Mouse (Mus musculus) Patski (cell line): ENCODE data around the gene Gm10322. TPM values are rescaled to one million over a fixed set of nuclear protein-coding genes. Genes with fewer than 3 reads are reported as not detected.
A peak's percentile ranks its signal among the peaks of the same experiment; 100 is the strongest.

Experiments used
- ATAC-seq: fragments of 100-300 bp; one replicate; pipeline ENCODE4 v1.8.0; 2021
- CTCF ChIA-PET: fragments of 350-600 bp; sonication (Branson Sonifier 250); formaldehyde crosslinking; loops from one replicate; lab custom pipeline; 2022; ENCODE audit warnings: inconsistent platforms; lab: Charles Lee
- POLR2A ChIA-PET: fragments of 350-600 bp; sonication (Branson Sonifier 250); formaldehyde crosslinking; loops from one replicate; lab custom pipeline; 2022; ENCODE audit warnings: antibody characterized with exemption, inconsistent platforms; lab: Charles Lee
- DNase-seq: peaks from one replicate; pipeline ENCODE4 v3.0.0-alpha.2; 2011; ENCODE audit warnings: low read depth, low spot score
- H3K27me3 ChIP-seq: fragments of 371-371 bp; one replicate; pipeline ENCODE4 v1.5.1; 2021
- CTCF ChIP-seq: fragments of 100-300 bp; IDR thresholded peaks from one replicate; pipeline ENCODE4 v1.5.1; 2021
- in situ Hi-C: fragments of 300-500 bp; cut with MboI; formaldehyde crosslinking; loops from 3 replicates; pipeline ENCODE4 v1.11.1; 2018; ENCODE audit warnings: low pct_unique_long_range_greater_than_20kb, mixed read lengths
- polyA plus RNA-seq: library from polyadenylated mRNA; unstranded; gene quantifications from one replicate; pipeline ENCODE4 v1.2.3, GENCODE M21; 2021

Gene Gm10322
- polyA plus RNA-seq, 1 experiment from 2014 or later: not detected

GRCm38 (mm10) chr10:59628641-59629505, 13.0 kb downstream of the Gm10322 start:
- CTCF ChIA-PET: interaction anchor here (1.2 kb wide), 1 partner anchor 11 kb away, joined by 3 read pairs; no protein-coding TSS in a partner anchor
- no peak for ATAC-seq
- no peak for TF ChIP-seq CTCF
- DNase-seq: no peak
- in situ Hi-C loops: no loop called here
- POLR2A ChIA-PET: interaction anchor here (0.6 kb wide), 1 partner anchor 53 kb away, joined by 3 read pairs; no protein-coding TSS in a partner anchor
- no peaks in the 10 kb centered on the region for H3K27me3 ChIP-seq

GRCm38 (mm10) chr10:59629506-59629782, 13.6 kb downstream of the Gm10322 start:
- CTCF ChIA-PET: interaction anchor here (1.2 kb wide), 1 partner anchor 11 kb away, joined by 3 read pairs; no protein-coding TSS in a partner anchor
- DNase-seq: no peak
- no peaks in the 10 kb centered on the region for H3K27me3 ChIP-seq
- POLR2A ChIA-PET: no interaction called here
- TF ChIP-seq CTCF: no peak
- in situ Hi-C loops: no loop called here
- ATAC-seq: no peak

GRCm38 (mm10) chr10:59636048-59636447, 20.2 kb downstream of the Gm10322 start:
- in situ Hi-C loops: no loop called here
- TF ChIP-seq CTCF: no peak
- CTCF ChIA-PET: no interaction called here
- ATAC-seq: no peak
- DNase-seq: no peak
- POLR2A ChIA-PET: no interaction called here
- H3K27me3 ChIP-seq: no peaks in the 10 kb centered on the region

- CTCF ChIA-PET: no interaction called here
- POLR2A ChIA-PET: no interaction called here
- no peaks in the 10 kb centered on the region for H3K27me3 ChIP-seq
- TF ChIP-seq CTCF: no peak
- in situ Hi-C loops: no loop called here
- ATAC-seq (no peak), DNase-seq (no peak)
These were observed 21.1 kb downstream of the Gm10322 start for GRCm38 (mm10) chr10:59636751-59637533.

GRCm38 (mm10) chr10:59637596-59638124, 21.8 kb downstream of the Gm10322 start:
- POLR2A ChIA-PET: no interaction called here
- H3K27me3 ChIP-seq: no peaks in the 10 kb centered on the region
- ATAC-seq: no peak
- no peak for DNase-seq
- in situ Hi-C loops: no loop called here
- CTCF ChIA-PET: no interaction called here
- TF ChIP-seq CTCF: no peak

DNA sequence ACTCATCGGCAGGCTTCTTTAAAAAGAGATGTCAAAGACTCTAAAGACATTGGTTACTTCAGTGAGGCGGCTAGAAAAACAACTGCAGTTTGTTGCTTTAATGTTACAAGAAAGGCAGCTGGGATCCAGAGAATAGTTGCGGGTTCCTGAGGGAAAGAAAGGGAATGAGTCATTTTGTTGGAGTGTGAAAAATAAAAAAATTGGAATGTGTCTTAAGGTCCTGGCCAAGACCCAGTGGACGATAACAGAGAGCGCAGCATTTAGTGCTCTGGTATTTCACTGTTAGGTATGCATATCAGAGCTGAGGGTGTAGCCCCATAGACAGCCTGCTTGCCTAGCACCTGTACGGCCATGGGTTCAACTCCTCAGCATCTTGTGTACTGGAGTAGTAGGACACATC, 22.7 kb downstream of the Gm10322 start:
- DNase-seq (peak; percentile 56), ATAC-seq (peak; percentile 78)
- POLR2A ChIA-PET: no interaction called here
- CTCF ChIA-PET: interaction anchor here (1.1 to 1.3 kb wide), 2 partner anchors 25 to 133 kb away, joined by 3 read pairs; no protein-coding TSS in a partner anchor
- H3K27me3 ChIP-seq: no peaks in the 10 kb centered on the region
- in situ Hi-C loops: no loop called here
- no peak for TF ChIP-seq CTCF

- no peaks in the 10 kb centered on the region for H3K27me3 ChIP-seq
- ChIA-PET POLR2A (interaction anchor here (0.6 kb wide), 1 partner anchor 26 kb away, joined by 6 read pairs; no protein-coding TSS in a partner anchor), CTCF (interaction anchor here (0.9 kb wide), 1 partner anchor 18 kb away, joined by 3 read pairs; no protein-coding TSS in a partner anchor)
- peak; percentile 22 for DNase-seq
- no peak for TF ChIP-seq CTCF
- in situ Hi-C loops: no loop called here
- peak; percentile 57 for ATAC-seq
These were observed 27.0 kb downstream of the Gm10322 start for GRCm38 (mm10) chr10:59642659-59643377.

DNA sequence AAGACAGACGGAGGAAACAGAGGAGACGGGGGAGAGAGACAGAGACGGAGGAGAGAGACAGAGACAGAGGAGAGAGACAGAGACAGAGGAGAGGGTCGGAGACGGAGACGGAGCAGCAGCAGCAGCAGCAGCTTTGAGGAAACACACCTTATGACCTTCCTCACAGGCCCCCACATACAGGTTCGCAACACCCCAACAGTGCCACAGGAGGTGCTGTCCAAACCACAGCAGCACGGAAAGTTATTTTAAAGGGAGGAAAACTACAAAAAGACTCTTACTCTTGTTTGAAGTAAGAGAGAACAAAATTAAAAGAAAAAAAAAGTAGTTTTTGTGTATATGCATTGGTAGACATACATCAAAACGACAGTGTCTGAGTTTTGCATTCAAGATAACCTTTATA, 27.8 kb downstream of the Gm10322 start:
- CTCF ChIA-PET: no interaction called here

GRCm38 (mm10) chr10:59644710-59645109, 28.8 kb downstream of the Gm10322 start:
- in situ Hi-C loops: no loop called here
- TF ChIP-seq CTCF: no peak
- no peaks in the 10 kb centered on the region for H3K27me3 ChIP-seq
- no peak for DNase-seq
- CTCF ChIA-PET: no interaction called here
- POLR2A ChIA-PET: no interaction called here
- ATAC-seq: no peak

More for the DNA sequence above, 27.8 kb downstream of the Gm10322 start:
- no peak for TF ChIP-seq CTCF
- ATAC-seq (no peak), DNase-seq (no peak)
- POLR2A ChIA-PET: interaction anchor here (0.6 kb wide), 1 partner anchor 25 kb away, joined by 6 read pairs; no protein-coding TSS in a partner anchor
- H3K27me3 ChIP-seq: no peaks in the 10 kb centered on the region
- in situ Hi-C loops: no loop called here

GRCm38 (mm10) chr10:59645153-59645552, 29.3 kb downstream of the Gm10322 start:
- no peak for TF ChIP-seq CTCF
- DNase-seq (no peak), ATAC-seq (no peak)
- ChIA-PET POLR2A (no interaction called here), CTCF (no interaction called here)
- no peaks in the 10 kb centered on the region for H3K27me3 ChIP-seq
- in situ Hi-C loops: no loop called here
